Mouse (Mus musculus) lung, embryonic 15.5 days (tissue): ENCODE data around the gene Dclk3. TPM values are rescaled to one million over a fixed set of nuclear protein-coding genes. Genes with fewer than 3 reads are reported as not detected.

Source experiments
- ATAC-seq: fragments of 200-750 bp; cut with Nextera tagmentation; 2 replicates; pipeline ENCODE4 v1.8.0; 2017; ENCODE audit warnings: moderate number of reproducible peaks, borderline replicate concordance; ENCODE audit not compliant: low FRiP score, low TSS enrichment; ENCODE audit errors: extremely low read depth
- H3K27ac ChIP-seq: fragments of 300-500 bp; sonication (generic); 2 replicates; pipeline ENCODE4 v1.5.1; 2015; ENCODE audit warnings: moderate library complexity, mild to moderate bottlenecking, inconsistent platforms
- H3K27me3 ChIP-seq: fragments of 300-500 bp; sonication (generic); 2 replicates; pipeline ENCODE4 v1.6.1; 2015; ENCODE audit warnings: inconsistent platforms
- H3K36me3 ChIP-seq: fragments of 300-500 bp; sonication (generic); 2 replicates; pipeline ENCODE4 v1.6.1; 2015; ENCODE audit warnings: inconsistent platforms
- H3K4me1 ChIP-seq: fragments of 300-500 bp; sonication (generic); 2 replicates; pipeline ENCODE4 v1.6.1; 2015; ENCODE audit warnings: inconsistent platforms
- H3K4me2 ChIP-seq: fragments of 300-500 bp; sonication (generic); 2 replicates; pipeline ENCODE4 v1.6.1; 2015; ENCODE audit warnings: inconsistent platforms, mild to moderate bottlenecking, moderate library complexity
- H3K4me3 ChIP-seq: fragments of 300-500 bp; sonication (generic); 2 replicates; pipeline ENCODE4 v1.5.1; 2015; ENCODE audit warnings: mild to moderate bottlenecking, inconsistent platforms
- H3K9ac ChIP-seq: fragments of 300-500 bp; sonication (generic); 2 replicates; pipeline ENCODE4 v1.6.1; 2015; ENCODE audit warnings: inconsistent platforms
- H3K9me3 ChIP-seq: fragments of 300-500 bp; sonication (generic); 2 replicates; pipeline ENCODE4 v1.6.1; 2016; ENCODE audit warnings: inconsistent platforms
- WGBS: fragments of 180-500 bp; shearing (Covaris S2); methylation state at CpG from one replicate; pipeline ENCODE4 v1.1.7; 2015; 5-methylcytosine and 5-hydroxymethylcytosine counted together
- polyA plus RNA-seq: library from polyadenylated mRNA; unstranded; fragments of >200 nt; fragmentation: Nextera tagmentation; extraction: Ambion mirVana; gene quantifications from 2 replicates; pipeline ENCODE4 v1.2.1, GENCODE M21; 2015

The Dclk3 gene
- polyA plus RNA-seq, 1 experiment from 2014 or later = 0.40 TPM

- no peak for ATAC-seq
- Histone ChIP-seq H3K4me1 (no peaks in the 10 kb centered on the region), H3K27ac (no peak overlapping the region), H3K4me3 (no peak overlapping the region), H3K9ac (no peak overlapping the region), H3K36me3 (no peaks in the 10 kb centered on the region), H3K4me2 (no peak overlapping the region), H3K27me3 (no peaks in the 10 kb centered on the region), H3K9me3 (no peaks in the 10 kb centered on the region)
- 66% methylated on average over 21 of the region's 21 CpGs for WGBS
Measured at GRCm38 (mm10) chr9:111473686-111474457, 35.0 kb downstream of the Dclk3 start.

DNA sequence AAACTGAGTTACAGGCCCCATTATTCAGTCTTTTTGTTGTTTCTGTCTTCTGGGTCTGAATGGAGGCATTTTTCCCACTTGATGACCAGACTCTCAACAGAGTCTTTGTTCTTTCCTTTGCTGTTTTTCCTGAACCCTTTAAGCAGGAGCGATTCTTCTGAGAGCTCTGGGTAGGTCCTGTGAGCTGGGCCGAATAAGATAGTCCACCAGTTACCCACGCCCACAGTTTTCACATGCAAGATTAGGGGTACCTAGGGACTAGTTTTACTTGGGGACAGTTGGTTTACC is 35.5 kb downstream of the Dclk3 start:
- Histone ChIP-seq H3K9me3 (no peaks in the 10 kb centered on the region), H3K36me3 (no peaks in the 10 kb centered on the region), H3K4me1 (no peaks in the 10 kb centered on the region), H3K27ac (no peak overlapping the region), H3K4me3 (no peak overlapping the region), H3K9ac (no peak overlapping the region), H3K27me3 (no peaks in the 10 kb centered on the region), H3K4me2 (no peak overlapping the region)
- ATAC-seq = no peak
- WGBS = 67% methylated on average over 3 of the region's 3 CpGs

GRCm38 (mm10) chr9:111475281-111475680 is 36.4 kb downstream of the Dclk3 start:
- Histone ChIP-seq H3K27ac (no peak overlapping the region), H3K4me1 (no peaks in the 10 kb centered on the region), H3K27me3 (no peaks in the 10 kb centered on the region), H3K36me3 (no peaks in the 10 kb centered on the region), H3K9me3 (no peaks in the 10 kb centered on the region), H3K9ac (no peak overlapping the region), H3K4me2 (no peak overlapping the region), H3K4me3 (no peak overlapping the region)
- ATAC-seq = no peak
- 91% methylated on average over 3 of the region's 3 CpGs for WGBS

DNA sequence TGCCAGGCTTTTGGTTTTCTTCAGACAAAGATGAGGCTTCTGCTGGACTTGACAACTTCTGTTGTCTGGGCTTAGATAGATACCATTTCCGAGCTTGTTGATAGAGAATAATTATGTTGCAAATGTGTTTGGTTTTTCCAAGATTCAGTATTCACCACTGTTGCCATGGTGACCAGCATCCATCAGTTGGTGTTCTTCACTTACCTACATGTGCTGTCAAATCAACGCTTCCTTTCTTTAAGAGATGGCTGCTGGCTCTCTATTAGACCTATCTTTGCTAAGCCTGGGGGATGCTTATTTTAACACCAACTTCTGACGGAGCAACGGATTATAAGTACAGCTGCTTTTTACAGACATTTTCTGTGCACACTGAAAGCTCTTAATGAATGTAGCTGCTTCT is 37.1 kb downstream of the Dclk3 start:
- Histone ChIP-seq H3K9me3 (no peaks in the 10 kb centered on the region), H3K27ac (no peak overlapping the region), H3K27me3 (no peaks in the 10 kb centered on the region), H3K4me2 (no peak overlapping the region), H3K9ac (no peak overlapping the region), H3K4me1 (no peaks in the 10 kb centered on the region), H3K36me3 (no peaks in the 10 kb centered on the region), H3K4me3 (no peak overlapping the region)
- WGBS = 79% methylated on average over 4 of the region's 4 CpGs
- ATAC-seq = no peak

- Histone ChIP-seq H3K4me3 (no peak overlapping the region), H3K27ac (no peak overlapping the region), H3K9ac (no peak overlapping the region), H3K36me3 (no peaks in the 10 kb centered on the region), H3K4me2 (no peak overlapping the region), H3K9me3 (no peaks in the 10 kb centered on the region), H3K27me3 (no peaks in the 10 kb centered on the region), H3K4me1 (no peaks in the 10 kb centered on the region)
- no peak for ATAC-seq
- 77% methylated on average over 6 of the region's 6 CpGs for WGBS
Measured at GRCm38 (mm10) chr9:111476479-111477016, 37.7 kb downstream of the Dclk3 start.

DNA sequence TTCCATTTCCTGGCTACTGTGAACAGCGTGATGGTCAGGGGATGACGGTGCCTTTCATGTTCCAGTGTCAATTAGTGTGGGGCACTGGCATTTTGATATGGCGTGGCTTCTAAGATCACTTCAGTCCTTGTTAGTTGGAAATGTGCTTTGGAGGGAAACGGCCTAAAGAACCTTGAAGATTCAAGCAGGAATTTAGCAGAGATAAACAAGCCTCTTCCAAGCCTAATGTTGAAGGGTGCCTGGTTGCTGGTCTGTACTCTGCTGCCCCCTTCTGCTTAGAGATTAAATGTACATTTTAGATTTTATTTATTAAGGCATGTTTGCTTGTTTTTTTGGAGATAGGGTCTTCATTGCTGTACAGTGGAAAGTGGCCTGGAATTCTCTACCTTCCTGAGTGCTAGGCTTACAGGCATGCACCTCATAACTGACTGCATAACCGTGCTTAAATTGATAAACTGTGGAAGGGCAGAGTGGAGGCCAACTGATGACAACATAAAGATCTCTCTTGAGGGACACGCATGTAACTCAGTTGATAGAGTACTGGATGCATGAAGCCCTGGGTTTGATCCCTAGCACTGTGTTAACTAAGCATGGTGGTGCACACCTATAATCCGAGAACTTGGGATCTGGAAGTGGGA is 40.1 kb downstream of the Dclk3 start:
- H3K27me3 ChIP-seq = no peaks in the 10 kb centered on the region
- H3K4me3 ChIP-seq = no peak overlapping the region
- WGBS = 52% methylated on average over 7 of the region's 7 CpGs
- H3K9ac ChIP-seq = no peak overlapping the region
- H3K27ac ChIP-seq = no peak overlapping the region
- no peaks in the 10 kb centered on the region for H3K36me3 ChIP-seq
- H3K9me3 ChIP-seq = no peaks in the 10 kb centered on the region
- H3K4me2 ChIP-seq = no peak overlapping the region
- H3K4me1 ChIP-seq = no peaks in the 10 kb centered on the region
- no peak for ATAC-seq

- Histone ChIP-seq H3K36me3 (no peaks in the 10 kb centered on the region), H3K9ac (no peak overlapping the region), H3K27me3 (no peaks in the 10 kb centered on the region), H3K27ac (no peak overlapping the region), H3K4me2 (no peak overlapping the region), H3K4me3 (no peak overlapping the region), H3K9me3 (no peaks in the 10 kb centered on the region), H3K4me1 (no peaks in the 10 kb centered on the region)
- no peak for ATAC-seq
- WGBS = 82% methylated on average over 3 of the region's 3 CpGs
Measured at GRCm38 (mm10) chr9:111481011-111481410, 42.1 kb downstream of the Dclk3 start.

DNA sequence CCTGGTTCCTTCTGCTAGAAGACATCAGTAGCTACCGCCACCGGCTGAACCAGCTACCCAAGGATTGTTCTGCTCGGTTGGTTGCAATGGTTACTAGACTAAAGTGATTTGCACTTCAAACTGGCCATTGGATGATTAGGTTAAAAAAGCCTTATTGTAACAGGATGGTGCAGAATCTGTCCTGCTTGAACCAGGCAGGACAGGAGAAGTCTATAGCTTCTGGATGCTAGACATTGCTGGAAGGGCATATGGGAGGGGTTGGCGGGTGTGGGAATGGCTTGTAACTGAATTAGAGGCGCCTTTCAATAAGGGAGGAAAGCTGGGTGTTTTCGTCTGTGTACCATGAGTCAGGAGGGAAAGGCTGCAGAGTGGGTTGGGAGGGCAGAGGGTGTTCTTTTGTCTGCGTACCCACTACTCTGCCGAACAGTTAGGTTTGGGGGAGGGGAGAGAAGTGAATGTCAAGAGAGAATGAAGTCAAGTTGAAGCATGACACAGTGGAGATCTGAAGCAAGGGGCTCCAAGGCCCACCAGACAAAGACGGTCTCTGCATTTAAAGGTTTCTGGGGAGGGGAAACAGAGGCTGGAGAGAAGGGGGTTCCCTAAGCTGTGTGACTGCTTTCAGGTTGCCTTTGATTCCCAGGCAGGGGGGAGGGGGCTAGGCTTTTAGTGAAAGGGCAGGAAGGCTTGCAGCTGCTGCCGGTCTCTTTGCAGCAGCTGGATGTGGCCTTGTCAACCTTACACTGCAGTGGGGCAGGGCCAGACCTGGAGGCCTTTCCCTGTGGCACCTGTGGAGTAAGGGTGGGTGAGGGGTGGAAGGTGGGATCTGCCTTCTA is 48.0 kb downstream of the Dclk3 start:
- Histone ChIP-seq H3K4me1 (no peaks in the 10 kb centered on the region), H3K4me2 (no peak overlapping the region), H3K27me3 (peaks cover 9% of the 10 kb centered on the region; the same call in 1 of the 2 replicates), H3K9ac (no peak overlapping the region), H3K9me3 (no peaks in the 10 kb centered on the region), H3K4me3 (no peak overlapping the region), H3K27ac (no peak overlapping the region), H3K36me3 (no peaks in the 10 kb centered on the region)
- 54% methylated on average over 10 of the region's 10 CpGs for WGBS
- ATAC-seq = no peak

DNA sequence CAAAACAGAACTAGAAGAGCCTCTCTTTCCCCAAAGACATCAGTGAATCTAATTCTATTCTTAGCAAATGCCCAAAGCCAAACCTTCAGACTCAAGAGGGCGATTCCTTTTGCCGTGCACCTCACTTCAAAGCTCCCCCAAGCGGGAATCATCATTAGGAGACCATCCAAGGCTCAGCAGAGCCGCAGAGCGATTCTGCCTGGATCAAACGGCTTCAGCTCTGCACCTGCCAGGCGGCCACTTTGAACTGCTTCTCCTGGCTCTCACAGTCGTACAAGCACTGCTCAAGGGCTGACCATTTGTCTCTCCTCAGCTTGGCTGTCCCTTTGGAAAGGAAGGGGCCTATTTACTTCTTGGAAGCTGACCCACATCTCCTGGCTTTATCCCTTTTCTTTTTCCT is 51.7 kb downstream of the Dclk3 start:
- H3K4me1 ChIP-seq = no peaks in the 10 kb centered on the region
- no peak for ATAC-seq
- H3K36me3 ChIP-seq = no peaks in the 10 kb centered on the region
- no peak overlapping the region for H3K4me2 ChIP-seq
- no peak overlapping the region for H3K9ac ChIP-seq
- H3K27ac ChIP-seq = no peak overlapping the region
- 10% methylated on average over 8 of the region's 8 CpGs for WGBS
- no peak overlapping the region for H3K4me3 ChIP-seq
- no peaks in the 10 kb centered on the region for H3K9me3 ChIP-seq
- peaks cover 9% of the 10 kb centered on the region; the same call in 1 of the 2 replicates for H3K27me3 ChIP-seq

- Histone ChIP-seq H3K4me1 (no peaks in the 10 kb centered on the region), H3K4me3 (no peak overlapping the region), H3K27ac (no peak overlapping the region), H3K27me3 (peaks cover 9% of the 10 kb centered on the region; the same call in 1 of the 2 replicates), H3K4me2 (no peak overlapping the region), H3K9me3 (no peaks in the 10 kb centered on the region), H3K36me3 (no peaks in the 10 kb centered on the region), H3K9ac (no peak overlapping the region)
- no peak for ATAC-seq
- 39% methylated on average over 4 of the region's 4 CpGs for WGBS
Measured at GRCm38 (mm10) chr9:111491280-111491679, 52.4 kb downstream of the Dclk3 start.

DNA sequence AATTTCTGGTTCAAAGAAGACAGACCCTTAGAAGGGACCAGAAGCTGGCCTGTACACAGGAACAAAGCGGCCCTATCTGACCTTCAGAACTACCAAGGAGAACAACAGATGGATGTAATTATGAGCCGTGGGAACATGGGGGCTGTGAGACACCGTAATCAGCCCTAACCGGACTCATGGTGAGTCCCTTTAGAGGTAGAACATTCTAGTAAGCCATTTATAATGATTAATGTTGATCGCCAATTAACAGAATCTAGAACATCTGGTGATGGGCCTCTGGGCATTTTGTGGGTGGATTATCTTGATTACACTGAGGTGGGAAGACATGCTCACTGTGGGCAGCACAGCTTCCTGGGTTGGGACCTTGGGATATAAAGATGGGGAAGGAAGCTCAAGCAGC is 54.6 kb downstream of the Dclk3 start:
- H3K36me3 ChIP-seq = no peaks in the 10 kb centered on the region
- 74% methylated on average over 5 of the region's 5 CpGs for WGBS
- no peak for ATAC-seq
- H3K4me3 ChIP-seq = no peak overlapping the region
- H3K4me1 ChIP-seq = no peaks in the 10 kb centered on the region
- H3K27ac ChIP-seq = no peak overlapping the region
- H3K9ac ChIP-seq = no peak overlapping the region
- peaks cover 9% of the 10 kb centered on the region; the same call in 1 of the 2 replicates for H3K27me3 ChIP-seq
- no peak overlapping the region for H3K4me2 ChIP-seq
- no peaks in the 10 kb centered on the region for H3K9me3 ChIP-seq

DNA sequence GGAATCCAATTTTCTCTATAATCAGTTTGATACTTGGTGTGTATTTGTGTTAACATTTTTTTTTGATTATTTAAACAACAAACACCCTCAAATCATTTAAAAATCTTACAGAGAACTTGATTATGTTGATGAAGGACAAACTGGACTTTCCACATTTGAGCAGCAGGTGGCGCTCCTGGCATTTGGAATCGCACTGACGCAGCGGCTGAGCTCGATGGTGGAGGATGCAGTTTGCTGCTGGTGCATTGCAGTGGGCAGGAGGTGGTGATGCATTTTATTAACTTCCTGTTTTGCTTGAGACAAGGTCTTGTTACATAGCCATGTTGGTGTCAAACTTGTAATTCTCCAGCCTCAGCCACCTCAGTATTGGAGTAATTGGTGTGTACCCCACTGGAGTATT is 56.7 kb downstream of the Dclk3 start:
- WGBS = under 1% methylated on average over 5 of the region's 5 CpGs
- Histone ChIP-seq H3K27me3 (0 out of 2 replicates have a peak, but pooled peaks cover 5% of the 10 kb centered on the region), H3K4me1 (no peaks in the 10 kb centered on the region)

More for the DNA sequence above, 56.7 kb downstream of the Dclk3 start:
- Histone ChIP-seq H3K9ac (no peak overlapping the region), H3K4me3 (no peak overlapping the region), H3K9me3 (no peaks in the 10 kb centered on the region), H3K4me2 (no peak overlapping the region), H3K36me3 (no peaks in the 10 kb centered on the region), H3K27ac (no peak overlapping the region)
- ATAC-seq = no peak; the same call in 1 of the 2 replicates
